Mouse (Mus musculus): ENCODE data around the gene Jade1. TPM values are rescaled to one million over a fixed set of nuclear protein-coding genes. Genes with fewer than 3 reads are reported as not detected.

Gene Jade1
- polyA plus RNA-seq, 1 experiment from 2014 or later = 17.7 TPM

GRCm38 (mm10) chr3:41612211-41612610 lies 56.7 kb downstream of the Jade1 start:
- H3K4me3 ChIP-seq = no peak overlapping the region
- H3K9me3 ChIP-seq (replicated peaks) = 0 out of 2 replicates have a peak, but pooled peaks cover 3% of the 10 kb centered on the region
- 97% methylated on average over 3 of the region's 3 CpGs for WGBS
- H3K27ac ChIP-seq (replicated peaks) = no peak overlapping the region
- no peaks in the 10 kb centered on the region for H3K27me3 ChIP-seq (ENCODE audit: low read depth, poor library complexity, severe bottlenecking)
- H3K36me3 ChIP-seq = peaks cover 80% of the 10 kb centered on the region
- DNase-seq (ENCODE audit: low spot score) = no peak
- no peaks in the 10 kb centered on the region for H3K4me1 ChIP-seq

- Histone ChIP-seq H3K4me3 (no peak overlapping the region), H3K4me1 (no peaks in the 10 kb centered on the region), H3K9me3 (replicated peaks) (0 out of 2 replicates have a peak, but pooled peaks cover 3% of the 10 kb centered on the region), H3K27ac (replicated peaks) (no peak overlapping the region), H3K36me3 (peaks cover 69% of the 10 kb centered on the region), H3K27me3 (ENCODE audit: low read depth, poor library complexity, severe bottlenecking) (no peaks in the 10 kb centered on the region)
- WGBS = 91% methylated on average over 9 of the region's 9 CpGs
- no peak for DNase-seq (ENCODE audit: low spot score)
Measured at GRCm38 (mm10) chr3:41613706-41614105, 58.2 kb downstream of the Jade1 start.

GRCm38 (mm10) chr3:41614230-41614985 lies 58.9 kb downstream of the Jade1 start:
- no peaks in the 10 kb centered on the region for H3K27me3 ChIP-seq (ENCODE audit: low read depth, poor library complexity, severe bottlenecking)
- peaks cover 62% of the 10 kb centered on the region for H3K36me3 ChIP-seq
- H3K27ac ChIP-seq (replicated peaks) = no peak overlapping the region
- H3K4me1 ChIP-seq = no peaks in the 10 kb centered on the region
- 0 out of 2 replicates have a peak, but pooled peaks cover 3% of the 10 kb centered on the region for H3K9me3 ChIP-seq (replicated peaks)
- WGBS = 91% methylated on average over 5 of the region's 5 CpGs
- no peak overlapping the region for H3K4me3 ChIP-seq
- DNase-seq (ENCODE audit: low spot score) = no peak

GRCm38 (mm10) chr3:41618036-41618435 lies 62.5 kb downstream of the Jade1 start:
- Histone ChIP-seq H3K27ac (replicated peaks) (no peak overlapping the region), H3K4me3 (no peak overlapping the region), H3K36me3 (peaks cover 31% of the 10 kb centered on the region), H3K27me3 (ENCODE audit: low read depth, poor library complexity, severe bottlenecking) (no peaks in the 10 kb centered on the region), H3K4me1 (no peaks in the 10 kb centered on the region), H3K9me3 (replicated peaks) (no peaks in the 10 kb centered on the region)
- 82% methylated on average over 3 of the region's 3 CpGs for WGBS
- DNase-seq (ENCODE audit: low spot score) = no peak

GRCm38 (mm10) chr3:41618488-41618887 lies 63.0 kb downstream of the Jade1 start:
- no peaks in the 10 kb centered on the region for H3K4me1 ChIP-seq
- H3K36me3 ChIP-seq = peaks cover 30% of the 10 kb centered on the region
- DNase-seq (ENCODE audit: low spot score) = no peak
- no peak overlapping the region for H3K4me3 ChIP-seq
- WGBS = 93% methylated on average over 3 of the region's 3 CpGs
- H3K27ac ChIP-seq (replicated peaks) = no peak overlapping the region
- H3K27me3 ChIP-seq (ENCODE audit: low read depth, poor library complexity, severe bottlenecking) = no peaks in the 10 kb centered on the region
- H3K9me3 ChIP-seq (replicated peaks) = no peaks in the 10 kb centered on the region

- Histone ChIP-seq H3K27ac (replicated peaks) (no peak overlapping the region), H3K4me3 (no peak overlapping the region), H3K9me3 (replicated peaks) (no peaks in the 10 kb centered on the region), H3K27me3 (ENCODE audit: low read depth, poor library complexity, severe bottlenecking) (no peaks in the 10 kb centered on the region), H3K36me3 (0 out of 2 replicates have a peak, but pooled peaks cover 9% of the 10 kb centered on the region), H3K4me1 (no peaks in the 10 kb centered on the region)
- DNase-seq (ENCODE audit: low spot score) = no peak
- 90% methylated on average over 7 of the region's 7 CpGs for WGBS
Measured at GRCm38 (mm10) chr3:41620971-41621370, 65.4 kb downstream of the Jade1 start.

GRCm38 (mm10) chr3:41655642-41656041 lies 100.1 kb downstream of the Jade1 start:
- no peak for DNase-seq (ENCODE audit: low spot score)
- Histone ChIP-seq H3K4me1 (no peaks in the 10 kb centered on the region), H3K27ac (replicated peaks) (no peak overlapping the region), H3K36me3 (peaks cover 57% of the 10 kb centered on the region), H3K4me3 (no peak overlapping the region), H3K27me3 (ENCODE audit: low read depth, poor library complexity, severe bottlenecking) (no peaks in the 10 kb centered on the region), H3K9me3 (replicated peaks) (no peaks in the 10 kb centered on the region)
- 93% methylated on average over 1 of the region's 1 CpGs for WGBS

Other genes starting within 250 kb of the Jade1 start
- 20.5 and 22.4 TPM in 2 replicates for gene Sclt1, start 186.8 kb downstream of the Jade1 start, polyA plus RNA-seq (2016; fragmentation: Nextera tagmentation; extraction: Ambion mirVana)
- 20.0 and 20.6 TPM in 2 replicates for gene D3Ertd751e, start 186.9 kb downstream of the Jade1 start, polyA plus RNA-seq (2016; fragmentation: Nextera tagmentation; extraction: Ambion mirVana)